Mouse (Mus musculus) ES-Bruce4 (cell line): ENCODE data around the gene Krt75. TPM values are rescaled to one million over a fixed set of nuclear protein-coding genes. Genes with fewer than 3 reads are reported as not detected.

Experiments used
- H3K27ac ChIP-seq: 2 replicates; pipeline ENCODE4 v1.5.1; 2012; ENCODE audit warnings: low read length, inconsistent platforms; ENCODE audit not compliant: insufficient read depth
- H3K27me3 ChIP-seq: 2 replicates; pipeline ENCODE4 v1.6.1; 2012; ENCODE audit warnings: mild to moderate bottlenecking, low read length, inconsistent platforms; ENCODE audit not compliant: control insufficient read depth, poor library complexity, insufficient read depth, severe bottlenecking
- H3K36me3 ChIP-seq: 2 replicates; pipeline ENCODE4 v1.6.1; 2012; ENCODE audit warnings: inconsistent platforms, mild to moderate bottlenecking, low read length, moderate library complexity; ENCODE audit not compliant: control insufficient read depth, poor library complexity, insufficient read depth, severe bottlenecking
- H3K4me1 ChIP-seq: one replicate; pipeline ENCODE4 v1.8.1; 2011; ENCODE audit warnings: low read length; ENCODE audit not compliant: control insufficient read depth, insufficient read depth
- H3K4me3 ChIP-seq: 2 replicates; pipeline ENCODE4 v1.5.1; 2011; ENCODE audit warnings: low read depth, mild to moderate bottlenecking, low read length
- H3K9ac ChIP-seq: 2 replicates; pipeline ENCODE4 v1.6.1; 2012; ENCODE audit warnings: low read depth, mild to moderate bottlenecking, inconsistent platforms; ENCODE audit not compliant: poor library complexity, severe bottlenecking
- H3K9me3 ChIP-seq: replicated peaks from 2 replicates; pipeline ENCODE4 v1.6.1; 2012; ENCODE audit warnings: mild to moderate bottlenecking, low read length, inconsistent platforms; ENCODE audit not compliant: control insufficient read depth, poor library complexity, insufficient read depth, severe bottlenecking
- CTCF ChIP-seq: IDR thresholded peaks from one replicate; pipeline ENCODE4 v1.8.1; 2011; ENCODE audit warnings: low read depth, low read length
- EP300 ChIP-seq: IDR thresholded peaks from 2 replicates; pipeline ENCODE4 v1.6.1; 2011; ENCODE audit warnings: low read depth, low read length; ENCODE audit not compliant: insufficient read depth
- POLR2A ChIP-seq: IDR thresholded peaks from one replicate; pipeline ENCODE4 v1.8.1; 2011; ENCODE audit warnings: low read length; ENCODE audit not compliant: insufficient read depth
- polyA plus RNA-seq: library from polyadenylated mRNA; stranded (reverse); fragments of >200 nt; gene quantifications from 2 replicates; pipeline ENCODE4 v1.2.4, GENCODE M21; 2011; ENCODE audit warnings: low read depth; ENCODE audit not compliant: missing spikeins, insufficient read depth, insufficient read length

Gene Krt75
- not detected in 2 replicates for polyA plus RNA-seq

DNA sequence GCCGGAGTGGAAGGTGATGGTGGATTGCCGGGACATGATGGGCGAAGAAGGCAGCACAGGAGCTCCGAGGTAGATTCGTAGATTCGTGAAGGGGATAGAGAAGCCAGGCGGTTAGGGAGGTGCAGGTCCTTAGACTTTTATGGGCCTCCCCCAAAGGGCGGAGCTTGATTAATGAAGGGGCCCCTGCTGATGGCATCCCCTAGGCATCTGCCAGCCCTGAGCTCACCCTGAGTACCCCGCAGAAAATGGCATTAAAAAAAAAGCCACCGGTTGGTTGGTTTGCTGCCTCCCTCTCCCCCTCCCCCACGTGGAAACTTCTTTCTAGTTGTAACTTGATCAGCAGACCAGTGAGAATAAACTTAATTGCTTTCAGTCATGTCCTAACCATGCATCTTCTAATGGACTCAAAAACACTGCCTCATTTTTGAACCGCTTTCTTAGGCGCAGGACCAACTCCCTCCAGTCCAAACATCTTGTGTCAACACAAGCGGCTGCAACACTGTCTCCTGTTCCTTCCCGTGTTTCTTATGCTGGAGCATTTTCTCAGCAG lies at the start of gene Krt75:
Krt75 (minus strand) TSS at position 109 of the 550 bp plus-strand sequence.
- Histone ChIP-seq H3K4me3 (peak within 1 kb of the TSS; percentile 47), H3K27me3 (no peaks in the 10 kb centered on the region), H3K27ac (no peak within 1 kb of the TSS), H3K9me3 (no peaks in the 10 kb centered on the region), H3K36me3 (no peaks in the 10 kb centered on the region), H3K9ac (no peak within 1 kb of the TSS), H3K4me1 (no peaks in the 10 kb centered on the region)
- TF ChIP-seq POLR2A (no peak), CTCF (no peak), EP300 (no peak)

DNA sequence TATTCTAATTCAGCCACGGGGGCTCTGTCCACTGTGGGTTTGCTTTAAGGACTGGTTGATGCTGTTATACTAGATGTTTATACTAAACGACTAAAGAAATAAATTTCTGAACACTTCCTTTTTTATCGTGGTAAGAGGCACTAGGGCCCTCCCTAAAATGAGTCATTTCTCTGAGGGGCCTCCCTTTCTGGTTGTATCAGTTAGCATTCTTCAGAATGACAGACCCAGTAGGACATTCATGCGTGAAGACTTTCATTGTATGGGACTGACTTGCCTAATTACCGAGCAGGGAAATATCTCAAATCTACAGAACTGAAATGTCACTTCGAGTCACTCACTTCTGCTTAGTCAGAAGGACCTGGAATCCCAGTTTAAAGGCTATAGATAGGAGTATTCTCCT lies 25.4 kb upstream of the Krt75 start:
- no peaks in the 10 kb centered on the region for H3K36me3 ChIP-seq
- H3K27me3 ChIP-seq = no peaks in the 10 kb centered on the region
- H3K27ac ChIP-seq = no peak overlapping the region
- peaks cover 3% of the 10 kb centered on the region; the same call in 1 of the 2 replicates for H3K9me3 ChIP-seq
- no peak overlapping the region for H3K4me3 ChIP-seq
- H3K4me1 ChIP-seq = no peaks in the 10 kb centered on the region
- TF ChIP-seq CTCF (no peak), POLR2A (no peak), EP300 (no peak)
- no peak overlapping the region for H3K9ac ChIP-seq

DNA sequence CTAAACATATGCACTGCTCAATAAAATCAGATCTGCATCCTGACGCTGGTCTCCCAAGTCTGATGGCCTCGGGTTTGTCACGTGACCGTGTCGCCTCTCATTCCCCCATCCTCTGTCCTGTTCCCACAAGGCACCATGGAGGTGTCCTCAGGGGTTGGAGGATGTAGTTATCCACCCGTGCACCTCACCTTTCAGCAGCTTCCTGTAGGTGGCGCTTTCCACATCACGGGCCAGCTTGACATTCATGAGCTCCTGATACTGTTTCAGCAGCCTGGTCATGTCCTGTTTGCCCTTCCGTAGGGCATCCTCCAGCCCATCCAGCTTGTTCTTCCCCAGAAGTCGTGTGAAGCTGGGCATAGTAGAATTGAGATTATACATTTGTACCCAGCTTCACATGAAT lies 14.5 kb upstream of the Krt75 start:
- Histone ChIP-seq H3K4me3 (no peak overlapping the region), H3K9me3 (no peaks in the 10 kb centered on the region), H3K27me3 (no peaks in the 10 kb centered on the region), H3K9ac (no peak overlapping the region), H3K27ac (no peak overlapping the region), H3K36me3 (no peaks in the 10 kb centered on the region), H3K4me1 (no peaks in the 10 kb centered on the region)
- no peak for TF ChIP-seq EP300
- TF ChIP-seq CTCF = peak; percentile 61
- TF ChIP-seq POLR2A = no peak

DNA sequence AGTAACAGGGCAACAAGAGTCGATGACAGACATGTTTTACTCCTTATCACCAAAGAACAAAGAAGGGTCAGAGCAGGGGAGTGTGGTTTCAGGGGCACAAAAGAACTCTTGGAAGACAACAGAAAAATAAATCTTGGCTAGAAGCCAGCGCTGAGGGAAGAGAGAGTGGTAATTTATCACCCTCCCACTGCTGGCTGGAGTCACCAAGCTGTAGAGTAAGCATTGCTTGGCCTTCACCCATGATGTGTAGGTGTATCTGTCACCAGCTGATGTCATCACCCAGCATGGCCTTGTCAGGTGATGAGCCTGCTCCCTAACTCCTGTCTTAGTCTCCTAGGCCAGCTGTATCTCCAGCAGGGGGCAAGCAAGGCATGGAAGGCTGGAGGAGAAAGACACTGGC lies 10.8 kb upstream of the Krt75 start:
- Histone ChIP-seq H3K27ac (no peak overlapping the region), H3K9ac (no peak overlapping the region), H3K27me3 (no peaks in the 10 kb centered on the region), H3K9me3 (no peaks in the 10 kb centered on the region), H3K36me3 (no peaks in the 10 kb centered on the region), H3K4me1 (no peaks in the 10 kb centered on the region), H3K4me3 (no peak overlapping the region)
- TF ChIP-seq EP300 = no peak
- TF ChIP-seq POLR2A = no peak
- TF ChIP-seq CTCF = no peak

DNA sequence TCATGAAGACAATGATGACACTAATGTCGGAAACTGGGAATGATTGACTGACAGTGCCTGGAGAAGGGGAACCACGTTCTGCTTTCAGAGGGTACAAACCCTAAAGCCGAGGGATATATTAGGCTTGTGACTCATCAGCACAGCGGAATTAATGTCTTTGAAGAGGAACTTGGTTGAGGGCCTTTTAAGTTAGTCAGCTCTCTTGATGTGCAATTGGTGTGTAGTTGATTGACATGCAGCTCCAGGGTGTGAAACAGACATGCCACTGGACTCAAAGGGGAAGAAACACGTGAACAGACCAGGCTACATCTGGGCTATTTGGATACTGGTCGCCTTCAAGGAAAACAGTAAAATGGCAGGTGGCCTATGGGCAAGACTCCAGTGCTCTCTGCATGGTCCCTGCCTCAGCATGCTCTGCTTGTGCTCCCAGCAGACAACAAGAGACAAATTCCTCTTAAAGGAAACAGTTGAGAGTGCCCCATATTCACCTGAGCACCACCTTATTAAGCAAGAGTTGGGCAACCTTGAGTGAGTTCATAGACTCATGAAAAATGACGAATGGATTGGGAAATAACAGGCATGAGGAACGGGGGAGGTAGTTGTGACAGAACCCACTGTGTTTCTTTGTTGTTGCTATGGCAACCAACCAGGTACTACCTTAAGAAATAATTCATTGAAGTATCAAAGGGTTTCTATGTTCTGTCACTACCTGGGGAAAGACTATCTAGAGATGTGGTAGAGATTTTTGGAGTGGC lies 9.7 kb upstream of the Krt75 start:
- Histone ChIP-seq H3K9ac (no peak overlapping the region), H3K4me1 (no peaks in the 10 kb centered on the region), H3K9me3 (no peaks in the 10 kb centered on the region), H3K27ac (no peak overlapping the region), H3K4me3 (no peak overlapping the region), H3K27me3 (no peaks in the 10 kb centered on the region), H3K36me3 (no peaks in the 10 kb centered on the region)
- TF ChIP-seq POLR2A (no peak), CTCF (no peak), EP300 (no peak)

DNA sequence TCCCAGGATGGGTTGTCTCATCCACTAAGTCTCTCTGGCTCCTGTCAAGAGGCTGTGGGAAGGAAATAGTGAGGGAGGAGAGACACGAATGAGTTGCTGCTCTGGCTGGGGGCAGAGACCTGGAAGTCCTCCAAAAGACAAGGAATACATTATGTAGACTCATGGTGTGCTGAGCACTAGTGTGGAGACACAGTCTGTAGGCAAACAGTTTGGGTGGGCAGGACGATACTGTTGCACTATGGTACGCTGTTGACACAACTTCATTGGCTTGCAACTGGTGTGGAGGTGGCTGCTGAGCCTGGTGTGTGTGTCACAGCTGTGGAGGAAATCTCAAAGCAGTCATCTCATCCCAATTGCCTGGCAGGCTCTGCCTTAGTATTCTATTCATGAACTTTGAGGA lies 8.0 kb upstream of the Krt75 start:
- H3K4me1 ChIP-seq = no peaks in the 10 kb centered on the region
- H3K36me3 ChIP-seq = no peaks in the 10 kb centered on the region
- H3K9ac ChIP-seq = no peak overlapping the region
- no peaks in the 10 kb centered on the region for H3K9me3 ChIP-seq
- TF ChIP-seq CTCF (no peak), EP300 (no peak), POLR2A (no peak)
- H3K27me3 ChIP-seq = no peaks in the 10 kb centered on the region
- H3K4me3 ChIP-seq = no peak overlapping the region
- H3K27ac ChIP-seq = no peak overlapping the region
